Mouse (Mus musculus) neural tube, embryonic 13.5 days (tissue): ENCODE data around the gene Rraga. TPM values are rescaled to one million over a fixed set of nuclear protein-coding genes. Genes with fewer than 3 reads are reported as not detected.
A peak's percentile ranks its signal among the peaks of the same experiment; 100 is the strongest.
"Not testable (repeated sequence)": the region's sequence is repeated elsewhere in the genome, so short reads cannot be mapped to it uniquely, and the experiment has no call there.

ENCODE experiments used
- ATAC-seq: fragments of 200-750 bp; cut with Nextera tagmentation; 2 replicates; pipeline ENCODE4 v1.8.0; 2017; ENCODE audit warnings: low read depth, mild to moderate bottlenecking, moderate TSS enrichment, moderate library complexity
- H3K27ac ChIP-seq: fragments of 300-500 bp; sonication (generic); replicated peaks from 2 replicates; pipeline ENCODE4 v1.5.1; 2015; ENCODE audit warnings: moderate library complexity, mild to moderate bottlenecking, inconsistent platforms
- H3K27me3 ChIP-seq: fragments of 300-500 bp; sonication (generic); 2 replicates; pipeline ENCODE4 v1.6.1; 2015; ENCODE audit warnings: mild to moderate bottlenecking, inconsistent platforms
- H3K36me3 ChIP-seq: fragments of 300-500 bp; sonication (generic); 2 replicates; pipeline ENCODE4 v1.6.1; 2015; ENCODE audit warnings: mild to moderate bottlenecking, inconsistent platforms
- H3K4me1 ChIP-seq: fragments of 300-500 bp; sonication (generic); replicated peaks from 2 replicates; pipeline ENCODE4 v1.6.1; 2015; ENCODE audit warnings: inconsistent platforms
- H3K4me2 ChIP-seq: fragments of 300-500 bp; sonication (generic); 2 replicates; pipeline ENCODE4 v1.6.1; 2015; ENCODE audit warnings: inconsistent platforms, mild to moderate bottlenecking, moderate library complexity
- H3K4me3 ChIP-seq: fragments of 300-500 bp; sonication (generic); 2 replicates; pipeline ENCODE4 v1.5.1; 2015; ENCODE audit warnings: mild to moderate bottlenecking, inconsistent platforms
- H3K9ac ChIP-seq: fragments of 300-500 bp; sonication (generic); 2 replicates; pipeline ENCODE4 v1.6.1; 2015; ENCODE audit warnings: moderate library complexity, mild to moderate bottlenecking, inconsistent platforms
- H3K9me3 ChIP-seq: fragments of 300-500 bp; sonication (generic); 2 replicates; pipeline ENCODE4 v1.6.1; 2016; ENCODE audit warnings: inconsistent platforms
- WGBS: fragments of 180-500 bp; shearing (Covaris S2); methylation state at CpG from one replicate; pipeline ENCODE4 v1.1.7; 2015; 5-methylcytosine and 5-hydroxymethylcytosine counted together
- polyA plus RNA-seq: library from polyadenylated mRNA; unstranded; fragments of >200 nt; fragmentation: Nextera tagmentation; extraction: Ambion mirVana; gene quantifications from 2 replicates; pipeline ENCODE4 v1.2.1, GENCODE M21; 2015

Gene Rraga
- polyA plus RNA-seq, 1 experiment from 2014 or later, result 108 TPM

DNA sequence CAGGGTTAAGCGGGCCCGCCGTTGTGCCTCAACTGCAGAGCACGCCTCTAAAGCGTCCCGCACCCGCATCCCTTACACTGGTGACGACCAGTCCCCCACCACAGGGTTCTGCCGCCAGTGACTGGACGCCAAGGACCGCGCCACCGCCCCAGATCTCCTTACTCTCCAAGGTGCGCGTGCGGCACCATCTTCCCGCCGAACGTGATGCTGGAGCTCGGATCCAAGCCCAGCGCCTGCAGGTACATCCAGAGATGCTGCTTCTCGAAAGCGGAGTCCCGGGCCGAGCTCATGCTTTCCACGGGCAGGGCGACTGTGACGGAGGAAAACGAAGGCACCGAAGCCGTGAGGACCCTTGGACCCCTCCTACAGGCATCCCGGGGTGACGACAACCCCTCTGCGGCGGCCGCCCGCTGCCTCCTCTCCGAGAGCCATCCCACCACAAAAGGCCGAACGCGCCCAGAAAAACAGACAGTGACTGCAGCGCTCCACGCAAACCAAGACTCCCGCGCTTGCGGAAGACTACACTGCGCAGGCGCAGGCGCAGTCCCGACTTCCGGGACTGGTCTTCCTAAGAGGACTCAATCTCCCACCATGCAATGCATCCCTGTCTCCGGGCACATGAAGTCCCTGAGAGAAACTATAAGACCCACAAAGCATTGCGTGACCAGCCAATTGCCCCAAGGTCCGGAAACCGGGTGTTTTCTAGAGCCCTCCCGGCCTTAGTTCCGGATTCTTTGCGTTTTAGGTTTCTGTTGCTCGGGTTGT lies 36.2 kb downstream of the Rraga start, which contains the start of gene Haus6:
TSS of gene Haus6 (minus strand) at position 532 of the 765 bp plus-strand sequence.
- peak within 1 kb of the TSS; percentile 95 for H3K4me2 ChIP-seq
- peak within 1 kb of the TSS; percentile 82 for H3K9ac ChIP-seq
- WGBS, result under 1% methylated on average over 59 of the region's 59 CpGs
- H3K27ac ChIP-seq, result peak within 1 kb of the TSS; percentile 74
- no peaks in the 10 kb centered on the region for H3K9me3 ChIP-seq
- no peaks in the 10 kb centered on the region for H3K36me3 ChIP-seq
- no peaks in the 10 kb centered on the region for H3K27me3 ChIP-seq
- peak; percentile 100 for ATAC-seq
- H3K4me1 ChIP-seq, result peaks cover 25% of the 10 kb centered on the region
- peak within 1 kb of the TSS; percentile 86 for H3K4me3 ChIP-seq

DNA sequence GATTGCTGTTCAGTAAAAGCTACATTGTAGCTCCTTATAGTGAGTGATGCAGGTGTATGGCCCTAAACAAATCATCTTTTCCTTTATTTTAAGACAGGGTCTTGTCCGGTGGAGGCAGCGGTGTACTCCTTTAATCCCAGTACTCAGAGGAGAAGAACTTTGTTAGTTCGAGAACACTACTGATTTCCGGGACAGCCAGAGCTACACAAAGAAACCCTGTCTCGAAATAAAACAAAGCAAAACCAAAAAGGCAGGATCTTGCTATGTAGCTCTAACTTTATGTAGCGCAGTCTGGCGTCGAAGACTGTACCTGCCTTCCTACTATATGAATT lies 36.8 kb downstream of the Rraga start:
- H3K27me3 ChIP-seq, result no peaks in the 10 kb centered on the region
- H3K27ac ChIP-seq, result peak overlapping the region; percentile 74
- H3K36me3 ChIP-seq, result no peaks in the 10 kb centered on the region
- WGBS, result 39% methylated on average over 8 of the region's 8 CpGs
- peak overlapping the region; percentile 67 for H3K9ac ChIP-seq
- H3K4me2 ChIP-seq, result peak overlapping the region; percentile 95
- peak; percentile 24 for ATAC-seq
- H3K4me1 ChIP-seq, result peaks cover 25% of the 10 kb centered on the region
- H3K4me3 ChIP-seq, result peak overlapping the region; percentile 86
- H3K9me3 ChIP-seq, result no peaks in the 10 kb centered on the region

DNA sequence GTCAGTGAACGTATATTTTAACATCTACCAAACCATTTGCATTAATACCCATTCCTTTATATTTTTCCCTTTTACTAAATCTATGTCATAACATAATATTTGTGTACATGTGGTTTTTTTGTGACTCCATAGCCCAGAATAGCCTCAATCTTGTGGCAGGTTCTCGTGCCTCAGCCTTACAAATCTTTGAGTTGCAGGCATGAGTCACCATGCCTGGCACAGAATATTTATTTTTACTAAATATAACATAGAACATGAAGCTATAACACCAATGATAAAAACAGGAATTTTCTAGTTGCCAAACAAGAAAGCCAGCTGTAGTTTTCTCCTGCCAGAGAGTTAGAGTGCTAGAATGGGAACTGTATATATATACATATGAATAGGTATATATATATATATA lies 45.0 kb downstream of the Rraga start:
- WGBS, result 75% methylated on average over 2 of the region's 2 CpGs
- no peak overlapping the region for H3K9ac ChIP-seq
- ATAC-seq, result no peak

DNA sequence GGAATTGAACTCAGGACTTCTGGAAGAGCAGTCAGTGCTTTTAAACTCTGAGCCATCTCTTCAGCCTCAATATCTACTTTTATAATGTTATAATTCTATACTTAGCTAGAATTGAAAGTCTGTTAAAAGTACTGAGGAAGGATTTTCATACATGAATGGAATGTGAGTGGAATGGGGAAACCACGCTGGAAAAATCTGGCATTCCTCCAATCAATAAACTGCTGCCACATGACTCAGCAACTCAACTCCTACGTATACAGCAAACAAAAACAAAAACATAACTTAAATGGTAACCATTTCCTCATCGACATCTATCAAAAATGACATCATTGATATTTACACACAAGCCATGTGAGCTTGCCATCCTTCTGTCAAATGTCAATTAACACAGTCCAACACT lies 46.6 kb downstream of the Rraga start:
- H3K27ac ChIP-seq, result no peak overlapping the region
- H3K4me3 ChIP-seq, result no peak overlapping the region
- H3K4me1 ChIP-seq, result no peaks in the 10 kb centered on the region
- 75% methylated on average over 3 of the region's 3 CpGs for WGBS
- no peaks in the 10 kb centered on the region for H3K9me3 ChIP-seq
- H3K9ac ChIP-seq, result no peak overlapping the region
- H3K27me3 ChIP-seq, result no peaks in the 10 kb centered on the region
- no peaks in the 10 kb centered on the region for H3K36me3 ChIP-seq
- H3K4me2 ChIP-seq, result no peak overlapping the region
- no peak for ATAC-seq

More for the DNA sequence above, 45.0 kb downstream of the Rraga start:
- no peaks in the 10 kb centered on the region for H3K36me3 ChIP-seq
- no peak overlapping the region for H3K4me3 ChIP-seq
- no peaks in the 10 kb centered on the region for H3K27me3 ChIP-seq
- H3K4me1 ChIP-seq, result no peaks in the 10 kb centered on the region
- H3K9me3 ChIP-seq, result no peaks in the 10 kb centered on the region
- no peak overlapping the region for H3K27ac ChIP-seq
- no peak overlapping the region for H3K4me2 ChIP-seq

DNA sequence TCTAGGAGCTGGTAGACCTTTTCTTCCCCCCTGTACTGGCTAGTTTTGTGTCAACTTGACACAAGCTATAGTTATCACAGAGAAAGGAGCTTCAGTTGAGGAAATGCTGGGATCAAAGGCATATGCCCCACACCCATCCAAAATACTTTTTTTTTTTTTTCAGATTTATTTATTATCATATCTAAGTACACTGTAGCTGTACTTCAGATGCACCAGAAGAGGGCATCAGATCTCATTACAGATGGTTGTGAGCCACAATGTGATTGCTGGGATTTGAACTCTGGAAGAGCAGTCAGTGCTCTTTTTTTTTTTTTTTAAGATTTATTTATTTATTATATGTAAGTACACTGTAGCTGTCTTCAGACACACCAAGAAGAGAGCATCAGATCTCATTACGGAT lies 47.1 kb downstream of the Rraga start:
- WGBS, result 95% methylated on average over 1 of the region's 1 CpGs
- H3K36me3 ChIP-seq, H3K27me3 ChIP-seq, H3K4me2 ChIP-seq, H3K9ac ChIP-seq, ATAC-seq, H3K4me1 ChIP-seq, H3K27ac ChIP-seq, H3K4me3 ChIP-seq, H3K9me3 ChIP-seq: not testable (repeated sequence)

DNA sequence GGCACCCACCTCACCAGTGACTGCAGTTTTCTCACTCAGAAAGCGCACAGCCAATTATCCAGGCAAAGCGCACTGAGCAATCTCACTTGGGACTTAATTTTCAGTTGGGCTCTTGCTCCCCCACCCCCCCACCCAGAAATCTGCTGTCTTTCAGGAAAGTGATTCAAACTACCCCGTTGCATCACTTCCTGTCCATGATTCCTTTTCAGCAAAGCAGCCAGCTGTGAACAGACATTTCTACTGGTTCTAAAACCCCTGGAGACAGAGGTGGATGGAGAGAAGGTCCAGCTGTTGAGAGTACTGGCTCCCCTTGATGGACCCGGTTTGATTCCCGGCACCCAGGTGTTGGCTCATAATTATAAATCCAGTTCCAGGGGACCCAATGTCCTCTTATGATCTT lies 50.0 kb downstream of the Rraga start:
- no peaks in the 10 kb centered on the region for H3K36me3 ChIP-seq
- H3K27ac ChIP-seq, result no peak overlapping the region
- WGBS, result 86% methylated on average over 5 of the region's 5 CpGs
- H3K4me3 ChIP-seq, result no peak overlapping the region
- no peak overlapping the region for H3K4me2 ChIP-seq
- no peaks in the 10 kb centered on the region for H3K4me1 ChIP-seq
- H3K9me3 ChIP-seq, result no peaks in the 10 kb centered on the region
- no peaks in the 10 kb centered on the region for H3K27me3 ChIP-seq
- H3K9ac ChIP-seq, result no peak overlapping the region
- no peak for ATAC-seq

DNA sequence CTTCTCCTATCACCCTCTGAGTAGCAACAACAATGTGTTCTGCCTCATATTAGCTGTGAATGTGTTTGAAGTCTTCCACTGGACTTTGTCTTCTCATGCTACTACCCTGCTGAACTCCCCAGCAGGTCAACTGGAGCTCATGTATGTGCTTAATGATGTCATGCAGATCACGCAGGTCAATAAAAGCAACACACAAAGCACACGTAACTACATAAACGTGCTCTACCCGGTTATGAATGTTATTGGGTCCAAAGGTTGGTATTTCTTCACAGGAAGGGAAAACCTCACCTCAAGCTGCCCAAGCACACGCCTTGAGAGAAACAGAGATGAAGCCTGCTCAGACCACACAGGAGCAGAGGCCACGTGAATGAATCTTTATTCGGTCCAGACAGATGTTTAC lies 51.0 kb downstream of the Rraga start:
- not testable (repeated sequence) for H3K4me3 ChIP-seq, H3K9ac ChIP-seq, ATAC-seq, H3K4me2 ChIP-seq, H3K27ac ChIP-seq, H3K27me3 ChIP-seq, H3K9me3 ChIP-seq, H3K36me3 ChIP-seq, H3K4me1 ChIP-seq
- 91% methylated on average over 7 of the region's 7 CpGs for WGBS

Other genes starting within 250 kb of the Rraga start
- gene Saxo1, start 17.3 kb upstream of the Rraga start, polyA plus RNA-seq, result not detected in 2 replicates
- 7.8 and 8.4 TPM in 2 replicates for gene Haus6, start 36.4 kb downstream of the Rraga start, polyA plus RNA-seq
- 60.1 and 65.0 TPM in 2 replicates for gene Plin2, start 94.4 kb downstream of the Rraga start, polyA plus RNA-seq
- 3.2 and 5.8 TPM in 2 replicates for gene Dennd4c, start 172.9 kb downstream of the Rraga start, polyA plus RNA-seq